ENCODE assay signal across 28 mouse cellular contexts in genomic region chr15:95280986-95281385, GRCm38 (mm10).
DNase-seq lines count a peak whose midpoint lies in the region; ATAC-seq and TF ChIP-seq lines count a peak whose summit lies in the region.
"Had no signal": no experiment of that assay in that cellular context is flagged by ENCODE, and none has a peak within 500 bp of the region (broad histone marks: within the 10 kb centered on the region; RNA-seq: fewer than 3 reads in every experiment).

No protein-coding gene starts in this region.

- no peak overlapping the region for H3K4me2 ChIP-seq in lung, postnatal 0 days (replicated peaks; ENCODE audit: low read depth, low read length)
- H3K4me2 ChIP-seq in liver, embryonic 11.5 days = no peak overlapping the region
- H3K4me2 ChIP-seq: embryonic facial prominence, embryonic 15.5 days; forebrain, embryonic 12.5 days; forebrain, embryonic 15.5 days; heart, embryonic 12.5 days; heart, embryonic 15.5 days; hindbrain, embryonic 14.5 days had no signal

- peak; percentile 2 for DNase-seq in heart, adult 11 months
- DNase-seq in heart, postnatal 10 days = no peak
- peak; percentile 43 for DNase-seq in lung, postnatal 0 days (ENCODE audit: low spot score)
- no peak for DNase-seq in lung, postnatal 4 days
- peak; percentile 46 for DNase-seq in telencephalon, adult 2 months (ENCODE audit: low read depth, low spot score)
- no peak for DNase-seq in liver, embryonic 11.5 days (ENCODE audit: low spot score)
- DNase-seq: adrenal gland, adult 2 months; adrenal gland, postnatal 14 days; cerebellum, adult 11-12 months; cerebellum, adult 8-10 months; cerebellum, postnatal 10 days; cerebellum, postnatal 36 days; embryo, embryonic 11 days; gastrocnemius, adult 2 months; gastrocnemius, postnatal 14 days; heart, adult 18-20 months; heart, postnatal 14 days; heart, postnatal 4 days had no signal

- ATAC-seq in lung, postnatal 0 days = no peak
- no peak for ATAC-seq in liver, embryonic 11.5 days (replicated peaks; ENCODE audit: low FRiP score)
- ATAC-seq: CD4-positive, CD25-positive, alpha-beta regulatory T cell, adult 4 months; forebrain, embryonic 15.5 days; hindbrain, postnatal 0 days; inflammation-experienced regulatory T-cells, adult 6 months had no signal

- H3K9me3 ChIP-seq in lung, postnatal 0 days (ENCODE audit: low read length) = no peaks in the 10 kb centered on the region
- H3K9me3 ChIP-seq in liver, embryonic 11.5 days (ENCODE audit: control insufficient read depth, low read length) = no peaks in the 10 kb centered on the region
- H3K9me3 ChIP-seq: embryonic facial prominence, embryonic 15.5 days; forebrain, embryonic 12.5 days; forebrain, embryonic 15.5 days; heart, embryonic 12.5 days; heart, embryonic 15.5 days had no signal

- H3K27me3 ChIP-seq in lung, postnatal 0 days (replicated peaks; ENCODE audit: insufficient read depth, low read length) = no peaks in the 10 kb centered on the region
- no peaks in the 10 kb centered on the region for H3K27me3 ChIP-seq in liver, embryonic 11.5 days (replicated peaks; ENCODE audit: control insufficient read depth, insufficient read depth, low read length)
- H3K27me3 ChIP-seq: embryonic facial prominence, embryonic 15.5 days; forebrain, embryonic 12.5 days; forebrain, embryonic 15.5 days; heart, embryonic 12.5 days; heart, embryonic 15.5 days had no signal

- no peak overlapping the region for H3K9ac ChIP-seq in lung, postnatal 0 days (replicated peaks; ENCODE audit: low read depth)
- H3K9ac ChIP-seq in liver, embryonic 11.5 days (ENCODE audit: low read depth, low read length) = no peak overlapping the region
- H3K9ac ChIP-seq: embryonic facial prominence, embryonic 15.5 days; forebrain, embryonic 12.5 days; forebrain, embryonic 15.5 days; heart, embryonic 12.5 days; heart, embryonic 15.5 days; hindbrain, embryonic 14.5 days had no signal

- no peaks in the 10 kb centered on the region for H3K4me1 ChIP-seq in lung, postnatal 0 days (ENCODE audit: insufficient read depth, low read depth, low read length)
- no peaks in the 10 kb centered on the region for H3K4me1 ChIP-seq in liver, embryonic 11.5 days (replicated peaks; ENCODE audit: control insufficient read depth, insufficient read depth, low read length)
- H3K4me1 ChIP-seq: embryonic facial prominence, embryonic 15.5 days; heart, embryonic 15.5 days had no signal

- no peak for TF ChIP-seq CTCF in lung, postnatal 0 days (IDR thresholded peaks at IDR 0.05)

- H3K4me3 ChIP-seq in lung, postnatal 0 days (ENCODE audit: low read depth, low read length) = no peak overlapping the region
- no peak overlapping the region for H3K4me3 ChIP-seq in liver, embryonic 11.5 days (ENCODE audit: low read depth, low read length)
- H3K4me3 ChIP-seq: embryonic facial prominence, embryonic 15.5 days; erythroblast, embryonic 14.5 days; forebrain, embryonic 12.5 days; forebrain, embryonic 15.5 days; gastrocnemius, adult 2 months; heart, embryonic 12.5 days; heart, embryonic 15.5 days had no signal

- intact Hi-C loops in heart, postnatal 10 days (cut with DNase I) = no loop called here

- H3K36me3 ChIP-seq in lung, postnatal 0 days (ENCODE audit: insufficient read depth, low read length) = no peaks in the 10 kb centered on the region
- H3K36me3 ChIP-seq in liver, embryonic 11.5 days (ENCODE audit: control insufficient read depth, insufficient read depth, low read length) = no peaks in the 10 kb centered on the region
- H3K36me3 ChIP-seq: embryonic facial prominence, embryonic 15.5 days; forebrain, embryonic 12.5 days; forebrain, embryonic 15.5 days; heart, embryonic 12.5 days; heart, embryonic 15.5 days had no signal

- WGBS in lung, postnatal 0 days = 58% methylated on average over 2 of the region's 2 CpGs
- WGBS in liver, embryonic 11.5 days = 86% methylated on average over 2 of the region's 2 CpGs

- H3K27ac ChIP-seq in lung, postnatal 0 days (ENCODE audit: low read length) = no peak overlapping the region
- H3K27ac ChIP-seq in liver, embryonic 11.5 days (ENCODE audit: low read depth, low read length) = no peak overlapping the region
- H3K27ac ChIP-seq: embryonic facial prominence, embryonic 15.5 days; forebrain, embryonic 12.5 days; forebrain, embryonic 15.5 days; gastrocnemius, adult 2 months; heart, embryonic 15.5 days; hindbrain, embryonic 14.5 days; hindbrain, postnatal 0 days had no signal

- no peak for TF ChIP-seq EP300 in lung, postnatal 0 days (IDR thresholded peaks at IDR 0.05)

Comparison
In these comparisons a context has a peak if more than half of its experiments do, and no peak if none do; other contexts are left out.
1. DNase-seq: peak in heart, adult 11 months (single experiment), lung, postnatal 0 days (single experiment) and telencephalon, adult 2 months (single experiment); none in heart, postnatal 10 days (0 of 2), lung, postnatal 4 days (0 of 2) and liver, embryonic 11.5 days (single experiment).